Mouse (Mus musculus): Measurements from ENCODE around the gene Grin2d. TPM values are rescaled to one million over a fixed set of nuclear protein-coding genes. Genes with fewer than 3 reads are reported as not detected.
"Not testable (repeated sequence)": the region's sequence is repeated elsewhere in the genome, so short reads cannot be mapped to it uniquely, and the experiment has no call there.

Gene Grin2d
- 3.4 and 4.3 TPM in 2 replicates for polyA plus RNA-seq (2014; fragmentation: Nextera tagmentation; extraction: Ambion mirVana)

DNA sequence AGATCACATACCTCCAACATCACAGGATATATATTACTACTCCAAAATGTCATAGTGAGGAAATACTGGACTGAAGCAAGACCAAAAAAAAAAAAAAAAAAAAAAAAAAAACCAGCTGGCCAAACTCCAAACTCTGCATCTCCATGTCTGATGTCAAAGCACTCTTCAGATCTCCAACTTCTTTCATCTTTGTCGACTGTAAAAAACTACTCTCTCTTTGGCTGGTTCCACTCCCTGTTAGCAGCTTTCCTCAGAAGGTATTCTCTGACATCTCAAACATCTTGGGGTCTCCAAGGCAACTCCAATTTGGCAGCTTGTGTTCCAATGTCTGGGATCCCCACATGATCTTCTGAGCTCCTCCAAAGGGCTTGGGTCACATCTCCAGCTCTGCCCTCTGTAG, at the start of gene Grin2d:
Gene Grin2d (minus strand): TSS at position 101 of the 400 bp plus-strand sequence.
- Histone ChIP-seq H3K36me3 (ENCODE audit: control insufficient read depth, insufficient read depth, low read length) (peaks cover 66% of the 10 kb centered on the region), H3K4me1 (ENCODE audit: control insufficient read depth, insufficient read depth, low read length) (peaks cover 15% of the 10 kb centered on the region)
- not testable (repeated sequence) for H3K4me3 ChIP-seq (ENCODE audit: low read depth, low read length); H3K27me3 ChIP-seq (ENCODE audit: control insufficient read depth, insufficient read depth, low read length); H3K27ac ChIP-seq (ENCODE audit: low read depth, low read length); H3K9me3 ChIP-seq (ENCODE audit: control insufficient read depth, low read length); H3K9ac ChIP-seq (replicated peaks; ENCODE audit: low read depth, low read length); H3K4me2 ChIP-seq (ENCODE audit: low read depth, low read length); ATAC-seq (ENCODE audit: low read depth)
- 95% methylated on average over 1 of the region's 1 CpGs for WGBS

DNA sequence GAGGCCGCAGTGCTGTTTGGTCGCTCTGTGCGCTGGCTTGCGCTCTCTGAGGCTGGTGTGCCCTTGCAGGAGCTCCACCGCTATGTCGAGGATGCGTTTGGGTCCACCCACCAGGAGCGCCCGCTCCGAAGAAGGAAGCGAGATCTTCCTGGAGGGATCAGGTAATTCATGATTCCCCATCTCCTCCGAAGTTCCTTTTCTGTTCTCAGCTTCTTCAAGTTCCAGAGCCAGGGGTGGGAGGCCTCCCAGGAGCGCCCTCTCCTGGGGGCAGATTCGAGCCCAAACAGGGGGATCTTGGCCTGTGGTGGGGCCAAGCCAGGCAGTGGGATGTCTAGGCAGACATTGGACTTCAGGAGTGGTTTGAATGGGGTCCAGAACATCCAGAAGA, 46.2 kb upstream of the Grin2d start:
- Histone ChIP-seq H3K27ac (ENCODE audit: low read depth, low read length) (no peak overlapping the region), H3K9ac (replicated peaks; ENCODE audit: low read depth, low read length) (no peak overlapping the region)
- 11% methylated on average over 14 of the region's 14 CpGs for WGBS

DNA sequence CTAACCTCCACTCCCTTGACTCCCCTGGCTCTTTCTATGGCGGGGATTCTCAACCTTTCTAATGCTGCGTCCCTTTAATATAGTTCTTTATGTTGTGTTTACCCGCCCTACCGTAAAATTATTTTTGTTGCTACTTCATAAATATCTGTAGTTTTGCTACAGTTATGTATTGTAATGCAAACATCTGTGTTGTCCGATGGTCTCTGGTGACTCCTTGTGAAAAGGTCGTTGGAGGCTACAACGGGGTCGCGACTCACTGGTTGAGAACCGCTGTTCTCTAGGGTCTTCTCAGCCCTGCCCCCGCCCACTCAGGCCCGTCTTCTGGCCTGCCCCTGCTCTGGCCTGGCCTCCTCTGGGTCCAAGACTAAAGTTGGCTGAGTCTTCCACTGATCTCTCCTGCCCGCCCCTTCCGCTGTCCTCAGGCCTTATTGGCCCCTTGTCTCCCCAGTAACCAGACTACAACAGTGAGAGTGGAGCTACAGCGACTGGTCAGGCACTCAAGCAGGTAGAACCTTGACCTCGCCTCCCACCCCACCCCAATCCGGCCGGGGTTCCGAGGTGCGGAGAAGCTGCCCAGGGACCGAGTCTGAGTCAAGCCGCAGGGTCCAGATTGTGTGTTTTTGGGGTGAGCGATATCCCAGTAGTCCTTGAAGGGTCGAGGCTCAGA, 45.7 kb upstream of the Grin2d start, which contains the start of gene Ccdc114:
Gene Ccdc114 (plus strand): TSS at position 311 of the 667 bp plus-strand sequence.
- peak within 1 kb of the TSS; percentile 44 for H3K4me3 ChIP-seq (ENCODE audit: low read depth, low read length)
- H3K27ac ChIP-seq (ENCODE audit: low read depth, low read length): peak within 1 kb of the TSS; percentile 79
- H3K27me3 ChIP-seq (ENCODE audit: control insufficient read depth, insufficient read depth, low read length): 0 out of 2 replicates have a peak, but pooled peaks cover 2% of the 10 kb centered on the region
- H3K9ac ChIP-seq (replicated peaks; ENCODE audit: low read depth, low read length): peak within 1 kb of the TSS; percentile 46
- no peaks in the 10 kb centered on the region for H3K9me3 ChIP-seq (ENCODE audit: control insufficient read depth, low read length)
- peak within 1 kb of the TSS; percentile 68 for H3K4me2 ChIP-seq (ENCODE audit: low read depth, low read length)
- peak; percentile 26 for ATAC-seq (ENCODE audit: low read depth)
- 6% methylated on average over 24 of the region's 24 CpGs for WGBS
- H3K36me3 ChIP-seq (ENCODE audit: control insufficient read depth, insufficient read depth, low read length): no peaks in the 10 kb centered on the region
- 0 out of 2 replicates have a peak, but pooled peaks cover 5% of the 10 kb centered on the region for H3K4me1 ChIP-seq (ENCODE audit: control insufficient read depth, insufficient read depth, low read length)

More for the DNA sequence above, 46.2 kb upstream of the Grin2d start:
- 0 out of 2 replicates have a peak, but pooled peaks cover 2% of the 10 kb centered on the region for H3K27me3 ChIP-seq (ENCODE audit: control insufficient read depth, insufficient read depth, low read length)
- 0 out of 2 replicates have a peak, but pooled peaks cover 5% of the 10 kb centered on the region for H3K4me1 ChIP-seq (ENCODE audit: control insufficient read depth, insufficient read depth, low read length)
- H3K4me2 ChIP-seq (ENCODE audit: low read depth, low read length): peak overlapping the region; percentile 68
- no peaks in the 10 kb centered on the region for H3K36me3 ChIP-seq (ENCODE audit: control insufficient read depth, insufficient read depth, low read length)
- H3K4me3 ChIP-seq (ENCODE audit: low read depth, low read length): peak overlapping the region; percentile 6; the same call in 1 of the 2 replicates
- no peak for ATAC-seq (ENCODE audit: low read depth)
- no peaks in the 10 kb centered on the region for H3K9me3 ChIP-seq (ENCODE audit: control insufficient read depth, low read length)

DNA sequence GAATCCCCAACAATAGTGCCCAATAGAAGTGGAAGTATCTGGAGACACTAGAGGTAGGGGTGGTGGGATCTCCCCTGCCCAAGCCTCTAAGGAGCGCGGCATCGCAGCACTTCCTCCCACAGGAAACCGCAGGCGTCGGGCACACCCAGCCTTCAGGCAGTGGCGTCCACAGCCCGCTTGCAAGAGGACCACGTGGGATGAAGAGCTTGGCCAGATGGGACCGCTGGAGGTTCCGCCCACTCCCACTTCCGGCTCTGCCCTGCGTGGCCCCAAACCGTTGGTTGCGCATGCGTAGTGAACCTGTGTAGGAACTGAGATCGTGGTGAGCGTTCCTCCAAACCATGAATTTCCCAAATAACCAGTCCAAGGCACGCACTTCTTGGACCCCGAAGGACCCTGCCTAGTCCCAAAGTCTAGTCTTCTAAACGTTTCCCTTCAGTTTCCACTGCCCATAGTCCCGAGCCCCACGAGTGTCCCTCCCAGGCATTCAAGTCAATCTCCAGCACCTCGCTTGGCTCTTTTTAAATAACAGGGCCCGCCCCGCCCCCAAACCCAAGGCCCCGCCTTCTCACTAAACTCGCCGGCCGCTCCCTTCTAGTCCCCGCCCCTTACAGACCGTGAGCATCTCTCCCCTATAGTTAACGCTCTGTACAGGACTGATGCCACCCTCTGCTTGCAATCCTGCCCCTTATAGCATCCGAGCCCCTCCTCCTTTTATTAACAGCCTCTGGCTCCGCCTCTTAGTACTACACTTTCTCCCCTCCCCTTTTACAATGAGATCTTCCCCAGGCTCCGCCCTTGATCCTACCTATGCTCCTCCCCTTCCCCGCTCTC, 45.0 kb upstream of the Grin2d start:
- Histone ChIP-seq H3K36me3 (ENCODE audit: control insufficient read depth, insufficient read depth, low read length) (no peaks in the 10 kb centered on the region), H3K4me1 (ENCODE audit: control insufficient read depth, insufficient read depth, low read length) (0 out of 2 replicates have a peak, but pooled peaks cover 5% of the 10 kb centered on the region), H3K4me3 (ENCODE audit: low read depth, low read length) (peak overlapping the region; percentile 44), H3K4me2 (ENCODE audit: low read depth, low read length) (peak overlapping the region; percentile 68), H3K9me3 (ENCODE audit: control insufficient read depth, low read length) (no peaks in the 10 kb centered on the region), H3K27me3 (ENCODE audit: control insufficient read depth, insufficient read depth, low read length) (0 out of 2 replicates have a peak, but pooled peaks cover 2% of the 10 kb centered on the region), H3K9ac (replicated peaks; ENCODE audit: low read depth, low read length) (peak overlapping the region; percentile 46), H3K27ac (ENCODE audit: low read depth, low read length) (peak overlapping the region; percentile 79)
- under 1% methylated on average over 37 of the region's 37 CpGs for WGBS
- ATAC-seq (ENCODE audit: low read depth): peak; percentile 90

DNA sequence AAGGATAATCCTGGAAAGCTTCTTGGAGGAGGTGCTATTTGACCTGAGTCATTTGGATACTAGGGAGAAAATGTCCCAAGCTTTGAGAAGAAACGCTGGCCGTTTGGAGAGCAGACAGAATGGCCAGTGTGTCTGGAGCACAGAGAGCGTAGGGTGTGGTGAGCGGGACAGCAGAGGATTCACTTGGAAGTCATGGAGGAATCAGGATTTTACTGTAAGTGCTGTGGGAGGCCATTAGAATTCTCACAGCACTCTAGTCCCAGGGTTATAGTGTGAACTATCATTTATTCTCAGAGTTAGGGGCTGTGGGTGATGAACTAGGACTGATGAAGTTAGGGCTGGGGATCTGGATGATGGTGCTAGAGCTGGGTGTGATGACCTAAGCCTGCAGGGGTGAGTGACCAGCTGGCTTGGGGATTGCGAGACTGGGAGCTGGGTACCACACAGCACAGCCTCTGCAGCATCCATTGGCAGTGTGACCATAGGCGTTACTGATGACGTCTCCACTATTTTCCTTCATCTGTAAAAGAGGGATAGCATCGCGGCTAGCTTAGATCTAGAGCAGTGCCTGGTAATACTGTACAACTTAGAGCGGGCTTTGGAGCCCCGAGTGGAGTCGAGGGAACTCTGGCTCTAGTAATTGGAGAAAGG, 43.9 kb upstream of the Grin2d start:
- Histone ChIP-seq H3K9me3 (ENCODE audit: control insufficient read depth, low read length) (no peaks in the 10 kb centered on the region), H3K9ac (replicated peaks; ENCODE audit: low read depth, low read length) (no peak overlapping the region), H3K36me3 (ENCODE audit: control insufficient read depth, insufficient read depth, low read length) (no peaks in the 10 kb centered on the region), H3K4me3 (ENCODE audit: low read depth, low read length) (no peak overlapping the region), H3K27me3 (ENCODE audit: control insufficient read depth, insufficient read depth, low read length) (0 out of 2 replicates have a peak, but pooled peaks cover 2% of the 10 kb centered on the region), H3K4me2 (ENCODE audit: low read depth, low read length) (no peak overlapping the region; the same call in 1 of the 2 replicates), H3K27ac (ENCODE audit: low read depth, low read length) (peak overlapping the region; percentile 79; the same call in 1 of the 2 replicates), H3K4me1 (ENCODE audit: control insufficient read depth, insufficient read depth, low read length) (peaks cover 9% of the 10 kb centered on the region)
- WGBS: 87% methylated on average over 12 of the region's 12 CpGs
- ATAC-seq (ENCODE audit: low read depth): no peak

DNA sequence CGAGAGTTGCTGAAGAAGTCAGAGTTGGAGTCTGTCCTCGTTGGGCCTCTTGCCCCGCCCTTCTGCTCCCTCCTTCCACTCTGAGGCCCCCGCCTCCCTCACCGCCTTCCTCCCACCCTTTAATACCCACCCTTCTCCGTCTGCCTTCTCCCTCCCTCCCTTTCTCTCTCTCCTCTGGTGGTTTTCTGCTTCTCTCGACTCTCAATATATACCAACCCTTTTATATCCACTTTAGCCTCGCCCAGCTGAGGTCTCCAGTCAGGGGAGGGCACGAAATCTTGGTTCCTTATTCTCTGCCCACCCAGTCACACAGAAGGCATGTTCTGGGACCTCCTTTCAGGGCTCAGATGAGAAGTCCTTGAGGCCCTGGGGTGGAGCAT, 43.1 kb upstream of the Grin2d start, which contains the start of gene Emp3:
Gene Emp3 (minus strand): TSS at position 163 of the 380 bp plus-strand sequence.
- H3K27ac ChIP-seq (ENCODE audit: low read depth, low read length): no peak within 1 kb of the TSS
- no peaks in the 10 kb centered on the region for H3K36me3 ChIP-seq (ENCODE audit: control insufficient read depth, insufficient read depth, low read length)
- peaks cover 17% of the 10 kb centered on the region for H3K4me1 ChIP-seq (ENCODE audit: control insufficient read depth, insufficient read depth, low read length)
- H3K27me3 ChIP-seq (ENCODE audit: control insufficient read depth, insufficient read depth, low read length): 0 out of 2 replicates have a peak, but pooled peaks cover 2% of the 10 kb centered on the region
- H3K9me3 ChIP-seq (ENCODE audit: control insufficient read depth, low read length): no peaks in the 10 kb centered on the region
- H3K9ac ChIP-seq (replicated peaks; ENCODE audit: low read depth, low read length): 0 out of 2 replicates have a peak within 1 kb of the TSS, but pooled peaks have one; percentile 2
- peak within 1 kb of the TSS; percentile 18; the same call in 1 of the 2 replicates for H3K4me3 ChIP-seq (ENCODE audit: low read depth, low read length)
- WGBS: 50% methylated on average over 9 of the region's 9 CpGs
- ATAC-seq (ENCODE audit: low read depth): no peak
- peak within 1 kb of the TSS; percentile 18; the same call in 1 of the 2 replicates for H3K4me2 ChIP-seq (ENCODE audit: low read depth, low read length)

DNA sequence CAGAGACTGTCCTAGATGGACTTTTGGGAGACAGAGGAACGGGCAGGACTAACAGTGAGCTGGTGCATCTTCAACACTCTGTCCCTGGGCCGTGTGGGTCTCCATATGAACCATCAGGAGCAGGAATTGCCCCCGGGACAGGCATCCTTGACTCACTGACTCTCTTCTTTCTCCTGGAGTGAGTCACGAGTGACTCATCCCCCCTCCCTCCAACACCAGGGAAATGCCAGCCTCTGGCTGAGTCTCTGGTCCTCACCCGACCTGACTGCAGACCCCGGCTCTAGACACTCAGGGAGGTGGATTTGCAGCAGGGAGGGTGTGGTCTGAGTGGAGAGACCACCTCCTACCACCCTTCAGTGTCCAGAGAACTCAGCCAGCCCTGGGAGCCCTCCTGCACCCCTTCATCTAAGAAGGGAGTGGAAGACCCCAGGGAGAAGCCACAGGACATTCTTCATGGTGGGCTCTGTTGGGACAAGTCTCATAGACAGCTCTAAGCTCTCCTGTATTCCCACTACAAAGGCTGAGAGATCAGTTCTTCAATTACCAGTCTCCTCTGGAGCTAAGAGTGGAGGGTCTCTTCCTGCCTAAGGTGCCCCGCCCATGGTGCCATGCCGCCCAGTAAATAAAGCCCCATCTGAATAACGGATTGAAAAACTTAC, 42.5 kb upstream of the Grin2d start:
- WGBS: 52% methylated on average over 9 of the region's 9 CpGs
- Histone ChIP-seq H3K9ac (replicated peaks; ENCODE audit: low read depth, low read length) (0 out of 2 replicates have a peak overlapping the region, but pooled peaks have one; percentile 2), H3K4me1 (ENCODE audit: control insufficient read depth, insufficient read depth, low read length) (peaks cover 22% of the 10 kb centered on the region), H3K9me3 (ENCODE audit: control insufficient read depth, low read length) (no peaks in the 10 kb centered on the region), H3K4me3 (ENCODE audit: low read depth, low read length) (peak overlapping the region; percentile 18; the same call in 1 of the 2 replicates), H3K4me2 (ENCODE audit: low read depth, low read length) (peak overlapping the region; percentile 18; the same call in 1 of the 2 replicates), H3K36me3 (ENCODE audit: control insufficient read depth, insufficient read depth, low read length) (no peaks in the 10 kb centered on the region), H3K27ac (ENCODE audit: low read depth, low read length) (no peak overlapping the region), H3K27me3 (ENCODE audit: control insufficient read depth, insufficient read depth, low read length) (0 out of 2 replicates have a peak, but pooled peaks cover 2% of the 10 kb centered on the region)
- no peak for ATAC-seq (ENCODE audit: low read depth)

DNA sequence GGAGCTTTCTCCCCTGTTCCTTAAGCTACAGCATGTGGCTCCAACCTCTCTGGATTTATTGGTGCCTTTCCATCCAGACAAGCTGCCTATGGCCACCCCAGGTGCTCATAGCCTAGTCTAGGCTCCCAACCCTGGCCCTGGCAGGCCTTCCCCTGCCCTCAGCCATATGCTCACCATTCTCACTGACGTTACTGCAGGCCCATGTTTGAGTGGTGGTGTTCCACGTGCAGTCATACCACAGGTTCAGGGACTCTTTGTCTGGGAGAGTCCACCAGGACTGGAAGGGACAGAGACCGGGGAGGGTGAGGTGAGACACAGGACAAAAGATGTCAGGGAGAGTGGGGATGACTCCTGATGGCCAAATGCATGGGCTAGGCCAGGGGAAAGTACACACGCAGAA, 41.6 kb upstream of the Grin2d start:
- Histone ChIP-seq H3K4me2 (ENCODE audit: low read depth, low read length) (no peak overlapping the region), H3K36me3 (ENCODE audit: control insufficient read depth, insufficient read depth, low read length) (no peaks in the 10 kb centered on the region), H3K4me1 (ENCODE audit: control insufficient read depth, insufficient read depth, low read length) (peaks cover 22% of the 10 kb centered on the region), H3K4me3 (ENCODE audit: low read depth, low read length) (no peak overlapping the region), H3K9ac (replicated peaks; ENCODE audit: low read depth, low read length) (0 out of 2 replicates have a peak overlapping the region, but pooled peaks have one; percentile 2), H3K27ac (ENCODE audit: low read depth, low read length) (no peak overlapping the region), H3K9me3 (ENCODE audit: control insufficient read depth, low read length) (no peaks in the 10 kb centered on the region), H3K27me3 (ENCODE audit: control insufficient read depth, insufficient read depth, low read length) (0 out of 2 replicates have a peak, but pooled peaks cover 2% of the 10 kb centered on the region)
- 83% methylated on average over 4 of the region's 4 CpGs for WGBS
- no peak for ATAC-seq (ENCODE audit: low read depth)

Measured in neural tube, embryonic 14.5 days (tissue).